Mouse (Mus musculus): ENCODE data around the gene Pomt1.
"Not testable (repeated sequence)": the region's sequence is repeated elsewhere in the genome, so short reads cannot be mapped to it uniquely, and the experiment has no call there.

The Pomt1 gene

DNA sequence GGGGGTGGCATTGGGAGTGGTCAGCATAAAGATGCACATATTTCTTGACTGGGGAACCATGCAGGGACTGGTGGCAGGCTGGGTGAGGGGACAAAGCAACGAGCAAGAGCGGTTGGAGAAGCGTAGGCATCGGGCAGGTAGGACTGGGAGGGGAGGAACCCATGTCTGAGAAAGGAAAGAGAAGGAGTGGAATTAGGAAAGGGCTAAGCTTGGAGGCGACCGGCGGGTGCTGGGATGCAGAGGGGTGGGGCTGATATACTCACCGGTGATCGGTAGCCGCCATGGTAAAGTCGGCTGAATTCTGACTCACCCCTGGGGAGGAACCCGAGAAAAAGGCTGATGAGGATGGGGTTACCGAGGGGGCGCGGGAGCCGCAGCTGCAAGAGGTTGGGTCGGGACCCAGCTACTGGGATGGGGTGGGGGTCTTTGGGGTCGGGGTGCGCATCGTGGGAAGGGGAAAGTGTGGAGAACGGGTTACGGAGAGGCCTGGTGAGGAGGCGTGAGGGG lies 51.0 kb downstream of the Pomt1 start, which contains the start of gene Golga2:
Gene Golga2, plus strand, starts transcription at position 51 of the 507 bp plus-strand sequence.
- DNase-seq, result no peak

DNA sequence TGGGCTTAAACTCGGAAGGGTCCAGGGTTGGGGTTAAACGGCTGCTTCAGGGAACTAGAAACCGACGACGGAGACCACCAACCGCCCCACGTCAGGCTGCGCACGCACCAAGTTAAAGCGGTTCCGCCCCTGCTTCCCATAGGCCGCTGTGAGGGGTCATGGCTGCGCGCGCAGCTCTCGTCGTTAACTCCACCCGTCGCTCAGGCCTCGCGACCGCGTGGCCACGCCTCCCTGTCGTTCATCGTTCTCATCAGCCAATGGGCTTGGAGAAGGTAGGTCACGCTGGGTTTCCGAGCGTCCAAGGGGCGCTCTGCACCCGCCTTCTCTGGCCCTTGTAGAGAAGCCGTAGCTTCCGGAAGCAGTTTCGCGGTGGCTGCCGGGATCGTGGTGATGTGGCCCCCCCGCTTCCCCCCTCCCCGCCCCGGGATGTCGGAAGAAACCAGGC lies 51.6 kb downstream of the Pomt1 start, which contains the start of gene Swi5:
Gene Swi5, minus strand, starts transcription at position 153 of the 445 bp plus-strand sequence.
- peak; percentile 99 for DNase-seq

DNA sequence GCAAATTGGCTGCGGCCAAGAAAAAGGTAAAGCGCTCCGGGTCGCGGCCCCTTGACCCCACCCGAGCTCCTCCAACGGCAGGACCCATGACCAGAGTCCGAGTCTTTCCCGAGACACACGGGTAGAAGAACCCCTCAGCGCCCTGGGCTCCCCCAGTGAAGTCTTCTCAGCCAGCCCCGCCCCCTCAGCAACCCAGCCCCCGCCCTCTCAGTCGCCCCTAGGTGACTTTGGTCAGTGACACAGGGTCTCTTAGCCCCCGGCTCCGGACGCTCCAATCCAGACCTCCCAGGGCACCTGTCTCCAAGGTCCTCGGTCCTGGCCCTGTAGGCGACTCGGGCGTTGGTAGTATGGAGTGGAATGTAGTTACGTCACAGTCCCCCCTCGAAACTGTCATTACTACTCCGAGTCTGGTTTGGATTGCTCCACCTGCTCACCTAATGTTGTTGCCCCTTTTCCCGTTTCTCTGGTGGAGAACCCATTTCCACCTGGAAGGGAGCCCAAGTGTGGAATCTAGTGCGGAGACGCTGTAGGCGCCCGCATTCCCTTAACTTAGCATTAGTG lies 52.1 kb downstream of the Pomt1 start:
- peak; percentile 57 for DNase-seq

DNA sequence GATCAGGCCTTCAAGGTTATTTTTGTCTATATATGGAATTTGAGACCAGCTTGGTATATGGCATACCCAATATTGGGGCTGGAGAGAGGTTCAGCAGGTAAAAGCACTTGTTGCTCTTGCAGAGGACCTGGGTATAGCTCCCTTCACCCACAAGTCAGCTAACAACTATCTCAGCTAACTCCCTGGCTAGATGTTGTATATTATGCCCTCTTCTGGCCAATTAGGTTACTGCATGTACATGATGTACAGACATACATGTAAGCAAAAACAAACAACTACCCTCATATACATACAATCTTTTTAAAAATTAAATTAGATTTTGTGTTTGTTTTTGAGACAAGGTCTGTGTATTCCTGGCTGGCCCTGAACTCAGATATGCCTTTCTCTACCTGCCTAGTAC lies 53.2 kb downstream of the Pomt1 start:
- peak; percentile 72 for DNase-seq

DNA sequence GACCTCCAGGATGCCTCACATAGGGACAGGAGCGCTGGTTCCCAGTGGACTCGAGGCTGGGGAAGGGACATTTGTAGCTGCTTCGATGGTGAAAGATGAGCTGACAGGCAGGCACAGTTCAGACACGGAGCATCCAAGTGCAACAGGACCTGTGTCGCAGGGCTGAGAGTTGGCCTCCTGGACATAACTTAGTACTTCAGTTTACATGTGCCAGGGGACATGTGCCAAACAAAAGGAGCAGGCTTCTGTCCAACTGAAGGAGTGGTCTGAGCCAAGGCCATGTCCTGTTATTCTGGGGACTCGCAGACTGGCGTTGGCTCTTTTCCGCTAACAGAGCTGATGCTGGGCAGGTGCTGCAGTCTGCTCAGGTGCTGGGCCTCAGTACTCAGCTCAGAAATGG lies 58.0 kb downstream of the Pomt1 start:
- DNase-seq, result no peak

DNA sequence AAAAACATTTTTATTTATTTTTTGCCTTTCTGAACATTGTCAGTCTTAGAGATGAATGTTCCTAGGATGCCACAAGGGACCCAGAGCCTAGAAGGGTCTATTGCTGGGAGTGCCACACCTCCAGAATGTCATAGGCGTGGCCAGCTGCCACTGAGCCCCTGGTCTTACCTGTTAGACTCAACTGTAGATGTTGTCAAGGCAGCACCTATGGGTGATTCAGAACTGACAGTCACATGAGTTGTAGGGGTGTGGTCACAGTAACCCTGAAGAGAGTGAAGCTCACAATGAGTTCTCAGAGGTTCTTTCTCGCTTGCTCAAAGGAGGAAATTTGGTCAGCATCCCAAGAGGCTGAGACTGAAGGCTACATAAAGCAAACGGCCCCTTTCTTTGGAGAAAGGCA lies 58.9 kb downstream of the Pomt1 start:
- DNase-seq, result no peak

DNA sequence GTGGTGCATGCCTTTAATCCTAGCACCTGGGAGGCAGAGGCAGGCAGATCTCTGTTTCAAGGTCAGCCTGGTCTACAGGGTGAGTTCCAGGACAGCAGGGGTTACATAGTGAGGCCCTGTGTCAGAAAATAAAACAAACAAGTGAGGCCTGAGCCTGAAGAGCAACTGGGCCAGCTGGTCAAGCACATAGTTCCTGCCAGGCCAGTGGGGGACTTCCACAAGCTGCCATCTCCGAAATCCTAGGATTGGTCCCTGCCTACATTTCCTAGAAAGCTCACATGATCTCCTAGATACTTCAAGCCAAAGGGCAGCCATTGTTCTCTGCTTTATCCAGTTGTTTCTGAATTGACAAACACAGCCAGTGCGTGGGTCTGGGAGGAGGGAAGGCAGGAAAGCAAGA lies 59.5 kb downstream of the Pomt1 start:
- not testable (repeated sequence) for DNase-seq

DNA sequence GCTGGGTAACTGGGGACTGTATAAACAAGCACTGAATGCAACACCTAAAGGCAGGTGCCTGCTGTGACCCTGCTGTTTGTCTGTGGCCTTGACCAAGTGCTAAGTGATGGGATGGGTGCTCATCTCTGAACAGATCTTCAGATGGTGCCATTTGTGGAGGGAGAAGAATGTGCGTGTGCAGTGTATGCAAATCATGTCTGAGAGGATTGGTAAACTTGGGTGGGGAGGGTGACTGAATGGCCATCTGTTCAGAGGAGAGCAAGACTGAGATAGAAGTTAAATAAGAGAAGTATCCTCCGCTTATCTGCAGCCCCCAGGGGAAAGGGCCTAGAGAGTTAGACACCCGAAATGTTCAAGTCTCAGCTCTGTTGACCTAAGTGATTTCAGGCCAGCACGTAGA lies 63.1 kb downstream of the Pomt1 start:
- DNase-seq, result no peak

DNA sequence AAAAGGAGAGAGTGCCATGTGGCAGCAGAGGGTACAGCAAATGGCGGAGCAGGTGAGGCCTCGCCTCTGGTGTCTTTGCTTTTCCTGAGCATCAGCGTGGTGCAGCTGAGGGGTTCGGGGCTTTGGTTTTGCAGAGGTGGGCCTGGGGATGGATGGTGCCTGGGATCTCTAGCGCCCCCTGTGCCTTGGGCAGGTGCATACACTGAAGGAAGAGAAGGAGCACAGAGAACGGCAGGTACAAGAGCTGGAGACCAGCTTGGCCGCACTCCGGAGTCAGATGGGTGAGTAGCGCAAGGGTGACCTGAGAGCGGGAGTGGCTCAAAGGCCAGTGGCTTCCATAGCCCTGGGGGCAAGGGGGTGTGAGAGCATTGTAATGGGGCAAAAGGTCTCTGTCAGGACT lies 66.6 kb downstream of the Pomt1 start:
- no peak for DNase-seq

DNA sequence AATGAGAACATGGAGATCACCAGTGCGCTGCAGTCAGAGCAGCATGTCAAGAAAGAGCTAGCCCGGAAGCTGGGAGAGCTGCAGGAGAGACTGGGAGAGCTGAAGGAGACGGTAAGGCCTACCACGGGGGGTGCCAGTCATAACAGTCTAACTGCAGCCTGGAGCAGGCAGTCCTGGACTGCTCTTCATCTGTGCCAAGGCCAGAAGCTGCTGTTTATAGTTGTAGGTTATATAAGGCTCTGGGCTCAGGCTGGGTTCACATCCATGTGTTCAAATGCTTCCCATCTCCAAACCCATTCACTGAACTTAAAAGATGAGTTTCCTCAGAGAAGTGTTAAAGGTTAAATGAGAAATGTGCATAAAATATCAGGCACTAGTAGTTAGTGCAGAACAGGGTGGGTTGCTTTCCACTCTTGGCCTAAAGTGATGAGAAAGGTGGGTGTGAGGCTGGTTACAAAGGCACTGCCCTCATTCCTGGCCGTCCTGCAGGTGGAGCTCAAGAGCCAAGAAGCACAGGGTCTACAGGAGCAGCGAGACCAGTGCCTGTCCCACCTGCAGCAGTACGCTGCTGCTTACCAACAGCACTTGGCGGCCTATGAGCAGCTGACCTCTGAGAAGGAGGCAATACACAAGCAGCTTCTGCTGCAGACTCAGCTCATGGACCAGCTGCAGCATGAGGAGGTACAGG lies 67.9 kb downstream of the Pomt1 start:
- DNase-seq, result peak; percentile 43
